Mouse (Mus musculus): ENCODE results near the gene Pank1. TPM values are rescaled to one million over a fixed set of nuclear protein-coding genes. Genes with fewer than 3 reads are reported as not detected.
A peak's percentile ranks its signal among the peaks of the same experiment; 100 is the strongest.

The Pank1 gene
- 7.8 and 8.8 TPM in 2 replicates for polyA plus RNA-seq (2015; fragmentation: Nextera tagmentation; extraction: Ambion mirVana)

- Histone ChIP-seq H3K9ac (peak within 1 kb of the TSS; percentile 96), H3K4me1 (peaks cover 17% of the 10 kb centered on the region; the same call in 1 of the 2 replicates), H3K27ac (peak within 1 kb of the TSS; percentile 100), H3K4me2 (peak within 1 kb of the TSS; percentile 84), H3K9me3 (no peaks in the 10 kb centered on the region), H3K27me3 (no peaks in the 10 kb centered on the region), H3K4me3 (peak within 1 kb of the TSS; percentile 93), H3K36me3 (no peaks in the 10 kb centered on the region)
- ATAC-seq (ENCODE audit: borderline replicate concordance, extremely low read depth, low FRiP score, low TSS enrichment), result peak; percentile 60
- WGBS, result under 1% methylated on average over 90 of the region's 96 CpGs
These were observed at the start of gene Pank1 for GRCm38 (mm10) chr19:34878603-34879541. TSS of gene Pank1 (minus strand) at chr19:34879455.

- H3K4me3 ChIP-seq, result peak overlapping the region; percentile 98
- no peak for ATAC-seq (ENCODE audit: borderline replicate concordance, extremely low read depth, low FRiP score, low TSS enrichment)
- H3K9ac ChIP-seq, result peak overlapping the region; percentile 78
- peaks cover 16% of the 10 kb centered on the region for H3K36me3 ChIP-seq
- peak overlapping the region; percentile 89 for H3K27ac ChIP-seq
- under 1% methylated on average over 9 of the region's 9 CpGs for WGBS
- H3K9me3 ChIP-seq, result no peaks in the 10 kb centered on the region
- peaks cover 5% of the 10 kb centered on the region; the same call in 1 of the 2 replicates for H3K4me1 ChIP-seq
- peak overlapping the region; percentile 73 for H3K4me2 ChIP-seq
- no peaks in the 10 kb centered on the region for H3K27me3 ChIP-seq
These were observed 43.3 kb upstream of the Pank1 start for GRCm38 (mm10) chr19:34922603-34922963.

GRCm38 (mm10) chr19:34921652-34922602 is 42.7 kb upstream of the Pank1 start, which contains the start of gene Kif20b:
TSS of gene Kif20b (plus strand) at chr19:34922361.
- H3K9ac ChIP-seq, result peak within 1 kb of the TSS; percentile 78
- peak within 1 kb of the TSS; percentile 89 for H3K27ac ChIP-seq
- peak within 1 kb of the TSS; percentile 73 for H3K4me2 ChIP-seq
- ATAC-seq (ENCODE audit: borderline replicate concordance, extremely low read depth, low FRiP score, low TSS enrichment), result peak; percentile 96
- peaks cover 14% of the 10 kb centered on the region for H3K36me3 ChIP-seq
- H3K4me1 ChIP-seq, result peaks cover 5% of the 10 kb centered on the region; the same call in 1 of the 2 replicates
- H3K9me3 ChIP-seq, result no peaks in the 10 kb centered on the region
- WGBS, result under 1% methylated on average over 57 of the region's 57 CpGs
- peak within 1 kb of the TSS; percentile 98 for H3K4me3 ChIP-seq
- H3K27me3 ChIP-seq, result no peaks in the 10 kb centered on the region

DNA sequence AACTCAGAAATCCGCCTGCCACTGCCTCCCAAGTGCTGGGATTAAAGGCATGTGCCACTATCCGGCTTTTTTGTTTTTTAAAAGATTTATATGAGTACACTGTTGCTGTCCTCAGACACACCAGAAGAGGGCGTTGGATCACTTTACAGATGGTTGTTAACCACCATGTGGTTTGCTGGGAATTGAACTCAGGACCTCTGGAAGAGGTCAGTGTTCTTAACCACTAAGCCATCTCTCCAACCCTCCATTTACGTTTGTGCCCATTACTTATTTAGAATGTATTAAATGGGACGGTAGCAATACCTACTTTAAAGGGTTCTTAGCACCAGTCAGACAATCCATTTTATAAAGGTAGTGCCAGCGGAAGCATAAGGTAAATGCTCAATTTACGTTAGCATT is 42.0 kb upstream of the Pank1 start:
- ATAC-seq (ENCODE audit: borderline replicate concordance, extremely low read depth, low FRiP score, low TSS enrichment), result no peak
- H3K27ac ChIP-seq, result peak overlapping the region; percentile 89
- peaks cover 5% of the 10 kb centered on the region; the same call in 1 of the 2 replicates for H3K4me1 ChIP-seq
- WGBS, result 17% methylated on average over 7 of the region's 7 CpGs
- no peaks in the 10 kb centered on the region for H3K9me3 ChIP-seq
- H3K27me3 ChIP-seq, result no peaks in the 10 kb centered on the region
- peak overlapping the region; percentile 98 for H3K4me3 ChIP-seq
- H3K4me2 ChIP-seq, result peak overlapping the region; percentile 73
- H3K9ac ChIP-seq, result 0 out of 2 replicates have a peak overlapping the region, but pooled peaks have one; percentile 46
- peaks cover 14% of the 10 kb centered on the region for H3K36me3 ChIP-seq

DNA sequence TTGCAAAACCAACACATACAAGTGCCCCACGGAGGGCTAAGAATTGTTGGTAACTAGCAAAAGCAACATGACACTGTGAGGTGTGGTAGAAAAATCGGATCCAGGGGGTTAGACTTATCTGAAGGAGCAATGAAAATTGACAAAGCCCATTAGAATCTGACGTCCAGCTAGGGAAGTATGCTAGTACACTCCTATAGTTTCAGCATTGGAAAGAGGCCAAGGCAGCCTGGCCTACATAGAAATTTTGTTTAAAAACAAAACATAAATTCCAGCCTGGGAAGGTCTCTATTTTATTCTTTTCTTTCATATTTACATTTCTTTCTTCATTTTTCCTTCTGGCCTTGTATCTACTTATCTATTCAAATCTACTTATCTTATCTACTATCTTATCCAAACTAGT is 41.3 kb upstream of the Pank1 start:
- Histone ChIP-seq H3K27ac (no peak overlapping the region), H3K9me3 (no peaks in the 10 kb centered on the region), H3K9ac (no peak overlapping the region), H3K27me3 (no peaks in the 10 kb centered on the region), H3K4me2 (no peak overlapping the region), H3K36me3 (peaks cover 13% of the 10 kb centered on the region), H3K4me3 (no peak overlapping the region), H3K4me1 (peaks cover 5% of the 10 kb centered on the region; the same call in 1 of the 2 replicates)
- no peak for ATAC-seq (ENCODE audit: borderline replicate concordance, extremely low read depth, low FRiP score, low TSS enrichment)
- 43% methylated on average over 3 of the region's 3 CpGs for WGBS

DNA sequence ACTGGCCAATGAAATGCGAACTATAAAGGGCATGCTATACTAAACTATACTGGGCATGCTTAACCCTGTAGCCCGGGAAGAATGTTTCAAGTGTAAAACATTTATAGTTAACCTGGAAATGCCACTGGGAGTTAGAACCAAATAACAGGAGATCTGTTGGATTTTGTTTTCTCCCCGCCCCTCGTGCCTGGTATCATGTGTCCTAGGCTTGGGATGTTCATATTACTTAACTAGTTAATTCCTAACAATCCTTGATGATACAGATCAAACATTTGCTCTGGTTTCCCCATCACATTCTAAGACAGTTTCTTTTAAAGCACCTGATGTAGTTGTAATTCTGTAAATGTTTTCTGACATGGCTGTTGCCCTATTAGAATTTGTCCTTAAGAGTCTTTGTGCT is 40.8 kb upstream of the Pank1 start:
- H3K9ac ChIP-seq, result no peak overlapping the region
- no peak overlapping the region for H3K4me2 ChIP-seq
- H3K36me3 ChIP-seq, result peaks cover 9% of the 10 kb centered on the region
- 90% methylated on average over 4 of the region's 4 CpGs for WGBS
- H3K27me3 ChIP-seq, result no peaks in the 10 kb centered on the region
- no peak overlapping the region for H3K27ac ChIP-seq
- no peak for ATAC-seq (ENCODE audit: borderline replicate concordance, extremely low read depth, low FRiP score, low TSS enrichment)
- H3K4me3 ChIP-seq, result no peak overlapping the region
- H3K4me1 ChIP-seq, result peaks cover 5% of the 10 kb centered on the region; the same call in 1 of the 2 replicates
- no peaks in the 10 kb centered on the region for H3K9me3 ChIP-seq

- no peaks in the 10 kb centered on the region for H3K9me3 ChIP-seq
- H3K4me1 ChIP-seq, result no peaks in the 10 kb centered on the region
- no peaks in the 10 kb centered on the region for H3K36me3 ChIP-seq
- H3K4me3 ChIP-seq, result no peak overlapping the region
- no peak for ATAC-seq (ENCODE audit: borderline replicate concordance, extremely low read depth, low FRiP score, low TSS enrichment)
- H3K9ac ChIP-seq, result no peak overlapping the region
- H3K4me2 ChIP-seq, result no peak overlapping the region
- H3K27ac ChIP-seq, result no peak overlapping the region
- H3K27me3 ChIP-seq, result no peaks in the 10 kb centered on the region
These were observed 33.1 kb upstream of the Pank1 start for GRCm38 (mm10) chr19:34912366-34912765.

DNA sequence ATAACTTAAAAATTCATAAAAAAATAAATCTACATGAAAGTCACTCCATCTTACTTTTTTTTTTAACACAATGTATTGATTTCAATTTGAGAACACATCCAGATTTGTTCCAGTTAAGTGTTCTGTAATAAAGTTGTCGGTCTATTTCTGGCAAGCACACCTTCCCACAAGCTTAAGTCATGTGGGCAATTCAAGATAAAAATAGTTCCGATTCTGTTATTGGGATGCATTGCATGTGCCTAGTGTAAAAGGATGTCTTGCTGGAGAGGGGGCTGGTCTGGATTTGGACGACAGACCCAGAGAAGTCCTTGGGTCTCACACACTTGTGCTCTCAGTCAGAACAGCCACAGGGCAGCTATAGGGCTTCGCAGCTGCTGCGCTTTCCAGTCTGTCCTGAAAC is 27.5 kb upstream of the Pank1 start:
- Histone ChIP-seq H3K4me2 (no peak overlapping the region), H3K36me3 (no peaks in the 10 kb centered on the region), H3K27me3 (no peaks in the 10 kb centered on the region), H3K4me1 (no peaks in the 10 kb centered on the region), H3K4me3 (no peak overlapping the region), H3K27ac (no peak overlapping the region), H3K9ac (no peak overlapping the region), H3K9me3 (no peaks in the 10 kb centered on the region)
- whole genome bisulfite sequencing, result 81% methylated on average over 5 of the region's 5 CpGs
- no peak for ATAC-seq (ENCODE audit: borderline replicate concordance, extremely low read depth, low FRiP score, low TSS enrichment)

GRCm38 (mm10) chr19:34905424-34905823 is 26.2 kb upstream of the Pank1 start:
- no peaks in the 10 kb centered on the region for H3K4me1 ChIP-seq
- H3K9ac ChIP-seq, result no peak overlapping the region
- 92% methylated on average over 7 of the region's 7 CpGs for WGBS

GRCm38 (mm10) chr19:34904032-34904431 is 24.8 kb upstream of the Pank1 start:
- Histone ChIP-seq H3K4me3 (no peak overlapping the region), H3K4me1 (0 out of 2 replicates have a peak, but pooled peaks cover 6% of the 10 kb centered on the region), H3K9ac (no peak overlapping the region), H3K4me2 (no peak overlapping the region), H3K27ac (no peak overlapping the region), H3K9me3 (no peaks in the 10 kb centered on the region), H3K27me3 (no peaks in the 10 kb centered on the region), H3K36me3 (no peaks in the 10 kb centered on the region)
- 85% methylated on average over 5 of the region's 5 CpGs for WGBS
- no peak for ATAC-seq (ENCODE audit: borderline replicate concordance, extremely low read depth, low FRiP score, low TSS enrichment)

More at GRCm38 (mm10) chr19:34905424-34905823, 26.2 kb upstream of the Pank1 start:
- Histone ChIP-seq H3K9me3 (no peaks in the 10 kb centered on the region), H3K27me3 (no peaks in the 10 kb centered on the region), H3K36me3 (no peaks in the 10 kb centered on the region), H3K4me2 (no peak overlapping the region), H3K27ac (no peak overlapping the region), H3K4me3 (no peak overlapping the region)
- ATAC-seq (ENCODE audit: borderline replicate concordance, extremely low read depth, low FRiP score, low TSS enrichment), result no peak

- 86% methylated on average over 2 of the region's 2 CpGs for WGBS
- peaks cover 11% of the 10 kb centered on the region; the same call in 1 of the 2 replicates for H3K4me1 ChIP-seq
- no peak overlapping the region for H3K4me3 ChIP-seq
- no peak overlapping the region for H3K9ac ChIP-seq
- no peaks in the 10 kb centered on the region for H3K27me3 ChIP-seq
- H3K9me3 ChIP-seq, result no peaks in the 10 kb centered on the region
- H3K27ac ChIP-seq, result no peak overlapping the region
- H3K4me2 ChIP-seq, result no peak overlapping the region
- ATAC-seq (ENCODE audit: borderline replicate concordance, extremely low read depth, low FRiP score, low TSS enrichment), result no peak
- H3K36me3 ChIP-seq, result no peaks in the 10 kb centered on the region
These were observed 22.5 kb upstream of the Pank1 start for GRCm38 (mm10) chr19:34901735-34902134.
